Mouse (Mus musculus) cerebellum, adult 2 months (tissue): ENCODE data around the gene Atp8a1.

Source experiments
- CTCF ChIP-seq: fragments of 200-500 bp; IDR thresholded peaks from 2 replicates; pipeline ENCODE4 v1.5.1; 2011; ENCODE audit warnings: low read depth, mild to moderate bottlenecking, control low read depth, low read length, moderate library complexity, borderline replicate concordance; ENCODE audit not compliant: insufficient read depth
- POLR2A ChIP-seq: fragments of 200-500 bp; IDR thresholded peaks from 2 replicates; pipeline ENCODE4 v1.6.1; 2011; ENCODE audit warnings: low read length, control low read depth, borderline replicate concordance; ENCODE audit not compliant: insufficient read depth

DNA sequence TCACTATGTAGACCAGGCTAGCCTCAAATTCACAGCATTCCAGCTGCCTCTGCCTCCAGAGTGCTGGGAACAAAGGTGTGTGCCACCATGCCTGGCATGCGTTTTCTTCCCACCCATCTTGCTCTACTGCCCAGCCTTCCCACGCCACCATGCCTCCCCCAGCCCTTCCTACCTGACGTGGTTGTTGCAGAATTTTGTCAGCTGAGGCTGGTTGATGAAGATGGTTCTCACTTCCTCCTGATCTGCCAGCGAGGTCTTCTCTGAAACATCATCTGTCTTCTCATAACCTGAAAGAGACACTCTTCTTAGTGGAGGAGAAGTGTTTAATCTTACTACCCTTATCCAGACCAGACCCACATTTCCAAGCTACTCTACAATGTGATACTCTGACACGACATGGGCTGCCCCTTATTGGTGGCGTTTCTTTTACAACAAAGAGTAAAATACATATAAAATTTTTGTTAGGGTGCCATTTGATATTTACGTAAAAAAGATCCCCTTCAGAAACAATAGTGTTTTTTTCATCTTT is 32.7 kb downstream of the Atp8a1 start:
- TF ChIP-seq CTCF (no peak), POLR2A (no peak)
